Mouse (Mus musculus): Measurements from ENCODE around the gene Tenm2. TPM values are rescaled to one million over a fixed set of nuclear protein-coding genes. Genes with fewer than 3 reads are reported as not detected.

Tenm2 gene
- total and polyA plus RNA-seq, 3 experiments: not detected

- no peak for TF ChIP-seq BHLHE40 (IDR thresholded peaks at IDR 0.05; ENCODE audit: borderline replicate concordance, low read depth, low read length)
- no peak for TF ChIP-seq GATA1 (IDR thresholded peaks at IDR 0.05; ENCODE audit: low read depth, low read length)
- no peak for TF ChIP-seq MYB (IDR thresholded peaks at IDR 0.05; ENCODE audit: low read depth, low read length)
- TF ChIP-seq CHD2 (IDR thresholded peaks at IDR 0.05; ENCODE audit: low read length): no peak
- TF ChIP-seq USF2 (IDR thresholded peaks at IDR 0.05; ENCODE audit: borderline replicate concordance in 1 of 2, insufficient read depth in 1 of 2, low read depth in 1 of 2, low read length in 2 of 2): no peak
- Histone ChIP-seq H3K4me3 (ENCODE audit: control insufficient read depth in 1 of 2, insufficient read depth in 1 of 2, low read depth in 2 of 2, low read length in 2 of 2) (no peak overlapping the region), H3K9ac (ENCODE audit: control insufficient read depth, low read depth, low read length, poor library complexity, severe bottlenecking) (no peak overlapping the region), H3K9me3 (replicated peaks; ENCODE audit: insufficient read depth, low read length) (no peaks in the 10 kb centered on the region), H3K4me1 (ENCODE audit: control insufficient read depth in 1 of 2, insufficient read depth in 2 of 2, low read length in 2 of 2) (no peaks in the 10 kb centered on the region), H3K27me3 (ENCODE audit: control insufficient read depth in 1 of 2, insufficient read depth in 2 of 2, low read length in 2 of 2) (no peaks in the 10 kb centered on the region), H3K36me3 (ENCODE audit: control insufficient read depth in 1 of 2, insufficient read depth in 2 of 2, low read length in 2 of 2) (no peaks in the 10 kb centered on the region), H3K27ac (ENCODE audit: control insufficient read depth, low read depth, low read length) (no peak overlapping the region), H3K79me2 (ENCODE audit: control insufficient read depth, insufficient read depth, low read length, poor library complexity) (no peaks in the 10 kb centered on the region)
- no peak for DNase-seq (ENCODE audit: low read depth, low spot score)
Measured at GRCm38 (mm10) chr11:36562851-36563250, 672.9 kb downstream of the Tenm2 start.

- no peaks in the 10 kb centered on the region for H3K36me3 ChIP-seq (ENCODE audit: control insufficient read depth in 1 of 2, insufficient read depth in 2 of 2, low read length in 2 of 2)
- H3K27me3 ChIP-seq (ENCODE audit: control insufficient read depth in 1 of 2, insufficient read depth in 2 of 2, low read length in 2 of 2): no peaks in the 10 kb centered on the region
- no peak overlapping the region for H3K4me3 ChIP-seq (ENCODE audit: control insufficient read depth in 1 of 2, insufficient read depth in 1 of 2, low read depth in 2 of 2, low read length in 2 of 2)
- TF ChIP-seq EP300 (IDR thresholded peaks at IDR 0.05; ENCODE audit: low read depth in 1 of 2, low read length in 2 of 2) (no peak), SMC3 (IDR thresholded peaks at IDR 0.05; ENCODE audit: low read depth, low read length) (no peak), ELF1 (IDR thresholded peaks at IDR 0.05; ENCODE audit: low read depth, low read length) (no peak), RCOR1 (IDR thresholded peaks at IDR 0.05; ENCODE audit: low read depth, low read length) (no peak), ETS1 (IDR thresholded peaks at IDR 0.05; ENCODE audit: low read depth, low read length) (no peak), TCF12 (IDR thresholded peaks at IDR 0.05; ENCODE audit: low read depth, low read length) (no peak), NRF1 (IDR thresholded peaks at IDR 0.05; ENCODE audit: insufficient read depth, low read depth, low read length, poor library complexity, severe bottlenecking) (no peak)
- H3K9me3 ChIP-seq (replicated peaks; ENCODE audit: insufficient read depth, low read length): no peaks in the 10 kb centered on the region
- no peak overlapping the region for H3K9ac ChIP-seq (ENCODE audit: control insufficient read depth, low read depth, low read length, poor library complexity, severe bottlenecking)
- H3K27ac ChIP-seq (ENCODE audit: control insufficient read depth, low read depth, low read length): no peak overlapping the region
- no peaks in the 10 kb centered on the region for H3K4me1 ChIP-seq (ENCODE audit: control insufficient read depth in 1 of 2, insufficient read depth in 2 of 2, low read length in 2 of 2)
- no peaks in the 10 kb centered on the region for H3K79me2 ChIP-seq (ENCODE audit: control insufficient read depth, insufficient read depth, low read length, poor library complexity)
- DNase-seq (ENCODE audit: low read depth, low spot score): no peak
Measured at GRCm38 (mm10) chr11:36560785-36561548, 674.8 kb downstream of the Tenm2 start.

- Histone ChIP-seq H3K4me1 (ENCODE audit: control insufficient read depth in 1 of 2, insufficient read depth in 2 of 2, low read length in 2 of 2) (no peaks in the 10 kb centered on the region), H3K79me2 (ENCODE audit: control insufficient read depth, insufficient read depth, low read length, poor library complexity) (no peaks in the 10 kb centered on the region), H3K36me3 (ENCODE audit: control insufficient read depth in 1 of 2, insufficient read depth in 2 of 2, low read length in 2 of 2) (no peaks in the 10 kb centered on the region), H3K9me3 (replicated peaks; ENCODE audit: insufficient read depth, low read length) (no peaks in the 10 kb centered on the region), H3K4me3 (ENCODE audit: control insufficient read depth in 1 of 2, insufficient read depth in 1 of 2, low read depth in 2 of 2, low read length in 2 of 2) (no peak overlapping the region), H3K27me3 (ENCODE audit: control insufficient read depth in 1 of 2, insufficient read depth in 2 of 2, low read length in 2 of 2) (no peaks in the 10 kb centered on the region), H3K9ac (ENCODE audit: control insufficient read depth, low read depth, low read length, poor library complexity, severe bottlenecking) (no peak overlapping the region), H3K27ac (ENCODE audit: control insufficient read depth, low read depth, low read length) (no peak overlapping the region)
- no peak for DNase-seq (ENCODE audit: low read depth, low spot score)
- TF ChIP-seq USF2 (IDR thresholded peaks at IDR 0.05; ENCODE audit: borderline replicate concordance in 1 of 2, insufficient read depth in 1 of 2, low read depth in 1 of 2, low read length in 2 of 2) (no peak), POLR2A (IDR thresholded peaks at IDR 0.05; ENCODE audit: control insufficient read depth in 1 of 2, insufficient read depth in 1 of 2, low read depth in 1 of 2, low read length in 2 of 2, poor library complexity in 1 of 2) (no peak), NRF1 (IDR thresholded peaks at IDR 0.05; ENCODE audit: insufficient read depth, low read depth, low read length, poor library complexity, severe bottlenecking) (no peak), ZC3H11A (IDR thresholded peaks at IDR 0.05; ENCODE audit: low read depth, low read length) (no peak), ZMIZ1 (IDR thresholded peaks at IDR 0.05; ENCODE audit: low read depth, low read length) (no peak), SMC3 (IDR thresholded peaks at IDR 0.05; ENCODE audit: low read depth, low read length) (no peak)
Measured at GRCm38 (mm10) chr11:36557316-36557715, 678.4 kb downstream of the Tenm2 start.

Measured in MEL (cell line).